Mouse (Mus musculus) frontal cortex, postnatal 36 days (tissue): ENCODE results near the gene Psme4.

ENCODE experiments used
- DNase-seq, 2 experiments: peaks; one replicate each; pipeline ENCODE4 v3.0.0; 2022; ENCODE audit warnings: low spot score in 2 of 2

The Psme4 gene

DNA sequence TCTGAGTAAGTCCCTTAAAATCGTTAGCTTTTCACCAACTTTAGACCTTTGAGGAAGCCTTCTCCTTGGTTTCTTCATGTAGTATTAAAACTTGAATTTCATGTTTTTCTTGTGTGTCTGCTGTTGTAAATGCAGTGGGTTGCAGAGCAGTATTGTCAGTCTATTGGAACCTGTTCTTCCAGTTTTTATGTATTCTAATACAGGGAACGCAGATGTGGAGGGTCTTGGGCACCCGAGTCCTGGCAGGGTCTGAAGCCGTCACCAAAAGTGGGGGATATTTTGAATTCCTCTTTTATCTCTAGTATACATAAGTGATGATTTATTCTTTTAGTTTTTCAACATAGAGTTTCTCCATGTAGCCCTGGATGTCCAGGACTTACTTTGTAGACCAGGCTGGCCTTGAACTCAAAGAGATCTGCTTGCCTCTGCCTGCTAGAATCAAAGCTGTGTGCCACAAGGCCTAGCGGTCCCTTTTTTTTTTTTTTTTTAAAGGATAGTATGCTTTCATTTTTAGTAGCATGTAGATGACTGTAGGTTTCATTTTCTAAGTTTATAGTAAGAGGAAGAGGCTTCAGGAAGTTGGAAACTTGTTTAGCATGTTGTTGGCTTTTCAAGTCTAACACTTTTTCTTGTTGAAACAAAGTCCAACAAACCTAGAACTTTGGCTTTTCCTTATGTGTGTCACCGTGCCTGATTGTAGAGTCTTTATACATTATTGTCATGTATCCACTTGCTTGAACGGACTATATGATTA lies 14.9 kb downstream of the Psme4 start:
- no peak for DNase-seq

GRCm38 (mm10) chr11:30792680-30793079 lies 21.2 kb downstream of the Psme4 start:
- DNase-seq: no peak

DNA sequence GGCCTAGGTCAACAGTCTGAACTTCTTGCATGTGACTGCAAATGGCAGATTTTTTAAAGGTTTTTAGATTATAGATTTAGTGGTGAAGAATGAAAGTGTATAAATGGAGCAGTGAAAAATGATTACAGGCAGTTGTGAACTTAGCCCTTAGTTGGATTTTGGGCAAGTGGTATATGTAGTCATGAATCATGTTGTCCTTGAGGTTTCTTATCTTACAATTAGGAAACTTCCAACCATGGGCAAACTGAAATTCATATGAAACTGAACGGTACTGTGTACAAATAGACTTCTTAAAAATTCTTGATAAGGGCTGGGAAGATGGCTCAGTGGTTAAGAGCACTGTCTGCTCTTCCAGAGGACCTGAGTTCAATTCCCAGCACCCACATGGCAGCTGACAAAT lies 22.2 kb downstream of the Psme4 start:
- no peak for DNase-seq

- no peak for DNase-seq
These were observed 25.7 kb downstream of the Psme4 start for GRCm38 (mm10) chr11:30797236-30797635.

- DNase-seq: no peak
These were observed 28.0 kb downstream of the Psme4 start for GRCm38 (mm10) chr11:30799496-30799895.

GRCm38 (mm10) chr11:30800091-30800490 lies 28.6 kb downstream of the Psme4 start:
- DNase-seq: no peak

DNA sequence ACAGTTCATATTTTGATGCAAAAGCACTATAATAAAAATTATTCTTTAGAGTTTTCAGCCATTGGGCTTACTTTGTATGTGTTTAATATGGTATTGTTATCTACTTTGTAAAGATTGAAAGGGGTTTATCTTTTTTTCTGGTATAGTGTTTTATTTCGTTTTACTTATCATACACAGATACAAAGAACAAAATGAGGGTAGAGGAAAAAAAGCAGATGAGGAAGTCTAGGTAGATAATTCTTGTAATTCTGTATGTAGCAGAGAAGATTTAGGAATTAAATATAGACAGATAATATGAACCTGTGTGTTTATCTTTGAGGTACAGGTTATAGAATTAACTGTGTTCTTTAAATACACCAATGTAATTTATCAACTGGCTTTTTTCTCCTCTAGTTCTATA lies 30.9 kb downstream of the Psme4 start:
- DNase-seq: no peak

DNA sequence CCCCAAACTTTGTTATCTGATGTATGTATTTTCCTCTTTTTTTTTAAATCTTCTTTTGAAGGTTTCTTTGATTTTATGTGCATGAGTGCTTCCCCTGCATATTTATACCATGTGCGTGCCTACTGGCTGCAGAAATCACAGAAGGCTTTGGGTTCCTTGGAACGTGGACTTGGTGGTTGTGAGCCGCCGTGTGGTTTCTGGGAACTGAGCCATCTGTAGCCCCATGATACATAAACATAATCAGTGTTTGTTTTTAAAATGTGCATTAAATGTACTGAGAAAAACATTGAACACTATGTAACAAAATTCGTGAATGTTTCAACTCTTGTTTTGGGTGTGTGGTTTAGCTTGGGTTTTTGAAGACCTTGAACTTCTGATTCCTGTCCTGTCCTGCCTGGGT lies 49.6 kb downstream of the Psme4 start:
- DNase-seq: no peak

DNA sequence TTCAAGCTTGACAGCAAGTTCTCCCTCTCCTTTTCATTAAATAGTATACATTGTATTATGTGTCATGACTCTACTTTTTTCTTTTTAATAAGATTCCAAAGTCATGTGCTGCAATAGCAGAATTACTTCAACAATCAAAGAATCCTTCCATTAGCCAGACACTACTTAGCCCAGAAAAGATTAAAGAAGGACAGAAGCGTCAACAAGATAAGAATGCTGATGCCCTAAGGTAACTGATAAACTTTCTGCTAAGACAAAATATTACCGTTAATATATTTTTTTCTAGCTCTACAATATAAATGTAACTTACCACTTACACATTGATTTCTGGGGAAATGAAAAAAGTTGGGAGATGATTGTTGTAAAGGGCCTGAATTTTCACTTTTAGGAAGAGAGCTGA lies 67.3 kb downstream of the Psme4 start:
- no peak for DNase-seq

DNA sequence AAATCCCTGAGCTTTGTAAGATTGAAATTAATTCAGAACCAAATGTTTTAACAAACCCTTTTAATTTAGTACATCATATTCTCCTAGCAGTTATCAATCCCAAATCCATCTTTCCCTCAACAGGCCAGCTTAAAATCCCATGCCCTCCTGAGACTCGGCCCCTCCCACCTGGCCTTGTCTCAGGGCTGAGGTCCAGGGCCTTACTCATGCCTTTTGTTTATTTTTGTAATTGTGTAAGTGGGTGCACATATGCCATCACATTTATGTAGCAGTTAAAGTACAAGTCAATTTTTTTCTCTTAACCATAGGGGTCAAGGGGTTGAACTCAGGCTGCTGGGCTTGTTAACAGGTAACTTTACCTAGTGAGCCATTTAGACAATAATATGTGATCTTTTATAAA lies 72.8 kb downstream of the Psme4 start:
- DNase-seq: no peak

DNA sequence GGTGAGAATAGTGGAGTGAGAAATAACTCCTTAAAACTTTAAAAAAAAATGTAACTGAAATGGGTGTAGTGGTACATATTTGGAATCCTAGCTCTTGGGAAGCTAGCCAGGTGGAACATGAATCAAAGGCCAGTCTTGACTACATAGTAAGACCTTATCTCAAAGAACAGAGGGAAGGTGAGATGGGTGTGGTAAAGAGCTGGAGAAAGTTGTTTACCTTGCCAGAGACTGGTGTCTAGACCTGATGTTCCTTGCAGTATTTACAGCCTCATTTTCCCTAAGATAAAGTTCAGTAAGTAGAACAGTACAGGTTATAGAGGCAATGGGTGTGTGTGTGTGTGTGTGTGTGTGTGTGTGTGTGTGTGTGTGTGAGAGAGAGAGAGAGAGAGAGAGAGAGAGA lies 100.9 kb downstream of the Psme4 start:
- DNase-seq: no peak

GRCm38 (mm10) chr11:30885171-30885871 lies 113.8 kb downstream of the Psme4 start, which contains the start of the genes Gpr75 and Asb3:
Gpr75 (plus strand) TSS chr11:30885358.
Asb3 (plus strand) TSS chr11:30885416.
- DNase-seq: peak; percentile 74 to 77

GRCm38 (mm10) chr11:30888153-30888552 lies 116.6 kb downstream of the Psme4 start:
- no peak for DNase-seq

DNA sequence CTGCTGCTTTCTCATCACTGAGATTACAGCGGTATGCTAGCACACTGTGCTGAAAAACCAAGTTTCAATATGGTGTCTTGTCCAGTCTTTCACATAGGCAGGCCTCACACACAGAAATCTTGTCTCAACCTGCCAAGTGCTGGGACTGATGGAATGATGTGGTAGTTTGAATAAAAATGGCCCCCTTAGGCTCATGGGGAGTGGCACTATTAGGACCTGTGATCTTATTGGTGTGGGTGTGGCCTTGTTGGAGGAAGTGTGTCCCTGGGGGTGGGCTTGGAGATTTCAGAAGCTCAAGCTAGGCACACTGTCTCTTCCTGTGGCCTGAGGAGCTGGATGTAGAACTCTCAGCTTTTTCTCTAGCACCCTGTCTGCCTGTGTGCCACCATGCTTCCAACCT lies 124.7 kb downstream of the Psme4 start:
- DNase-seq: no peak

DNA sequence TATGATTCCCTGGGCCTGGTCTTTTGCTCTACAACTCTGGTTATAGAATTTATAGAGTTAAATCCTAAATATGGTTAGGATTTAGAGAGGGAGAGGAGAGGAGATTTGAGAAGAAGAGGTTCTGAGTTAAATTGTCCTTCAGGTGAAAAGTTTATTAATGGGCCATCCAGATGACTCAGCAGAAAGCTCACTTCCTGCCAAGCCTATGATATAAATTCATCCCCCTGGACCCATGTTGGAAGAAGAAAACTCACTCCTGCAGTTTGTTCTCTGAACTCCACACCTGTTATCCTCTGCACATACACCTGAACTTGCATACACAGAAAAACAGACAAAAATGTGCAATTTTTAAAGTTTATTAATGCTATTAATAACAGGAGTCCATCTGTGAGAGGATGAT lies 127.8 kb downstream of the Psme4 start:
- DNase-seq: no peak

GRCm38 (mm10) chr11:30912311-30912710 lies 140.8 kb downstream of the Psme4 start:
- DNase-seq: no peak

DNA sequence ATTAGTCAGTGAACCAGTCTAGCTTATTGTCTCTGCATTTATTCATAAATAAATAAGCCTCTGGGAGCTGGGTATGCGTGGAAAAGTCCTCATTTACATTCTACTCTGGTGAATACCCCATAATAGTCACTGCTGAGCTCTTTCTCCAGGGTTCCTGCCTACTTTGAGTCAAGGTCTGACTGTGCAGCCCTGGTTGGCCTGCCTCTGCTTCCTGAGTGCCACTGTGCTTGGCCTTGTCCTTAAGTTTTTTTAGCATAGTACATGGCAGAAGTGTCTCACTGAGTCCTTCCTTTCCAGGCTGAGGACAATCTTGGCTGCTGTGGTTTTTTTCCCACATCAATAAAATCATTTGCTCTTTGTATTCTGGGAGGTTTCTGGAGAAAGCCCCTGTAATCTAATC lies 149.1 kb downstream of the Psme4 start:
- DNase-seq: no peak

DNA sequence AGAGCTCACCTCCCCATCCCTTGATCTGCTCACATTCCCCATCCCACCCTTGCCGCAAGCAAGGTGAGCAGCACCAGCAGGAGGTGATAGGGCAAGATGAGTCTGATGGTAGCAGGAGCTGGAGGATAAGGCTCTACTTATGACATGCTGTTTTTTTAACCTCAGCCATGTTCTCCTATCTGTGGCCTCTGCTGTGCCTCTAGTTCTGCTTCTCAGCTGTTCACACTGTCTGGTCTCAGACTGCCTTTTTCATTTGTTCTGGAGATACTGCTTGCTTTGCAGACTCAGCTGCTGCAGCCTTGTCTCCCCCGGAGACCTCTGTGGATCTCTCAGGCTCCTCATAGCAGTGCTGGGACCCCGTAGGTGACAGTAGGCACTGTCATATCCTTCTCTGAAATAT lies 151.8 kb downstream of the Psme4 start:
- DNase-seq: no peak

DNA sequence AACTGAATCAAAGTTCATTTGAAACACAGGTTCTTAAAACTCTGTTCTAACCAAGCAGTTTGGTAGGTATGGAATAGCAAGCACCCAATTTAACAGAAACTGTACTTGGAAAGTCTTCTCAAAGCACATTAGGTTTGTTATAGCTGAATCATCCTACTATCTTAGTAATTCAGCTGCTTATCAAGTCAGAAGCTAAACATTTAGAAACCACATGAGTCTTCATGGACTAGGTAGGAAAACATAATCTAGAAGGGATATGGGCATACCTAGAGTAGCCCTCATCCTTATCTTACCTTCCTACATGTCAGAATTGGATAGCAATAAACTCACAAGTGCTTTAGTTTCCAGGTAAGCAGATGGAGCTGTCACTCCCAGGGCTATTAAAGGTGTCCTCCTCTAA lies 156.6 kb downstream of the Psme4 start:
- no peak for DNase-seq

- no peak for DNase-seq
These were observed 157.0 kb downstream of the Psme4 start for GRCm38 (mm10) chr11:30928498-30928897.
